Mouse (Mus musculus): Measurements from ENCODE around the gene Pecam1.
"Not testable (repeated sequence)": the region's sequence is repeated elsewhere in the genome, so short reads cannot be mapped to it uniquely, and the experiment has no call there.

Pecam1 gene

DNA sequence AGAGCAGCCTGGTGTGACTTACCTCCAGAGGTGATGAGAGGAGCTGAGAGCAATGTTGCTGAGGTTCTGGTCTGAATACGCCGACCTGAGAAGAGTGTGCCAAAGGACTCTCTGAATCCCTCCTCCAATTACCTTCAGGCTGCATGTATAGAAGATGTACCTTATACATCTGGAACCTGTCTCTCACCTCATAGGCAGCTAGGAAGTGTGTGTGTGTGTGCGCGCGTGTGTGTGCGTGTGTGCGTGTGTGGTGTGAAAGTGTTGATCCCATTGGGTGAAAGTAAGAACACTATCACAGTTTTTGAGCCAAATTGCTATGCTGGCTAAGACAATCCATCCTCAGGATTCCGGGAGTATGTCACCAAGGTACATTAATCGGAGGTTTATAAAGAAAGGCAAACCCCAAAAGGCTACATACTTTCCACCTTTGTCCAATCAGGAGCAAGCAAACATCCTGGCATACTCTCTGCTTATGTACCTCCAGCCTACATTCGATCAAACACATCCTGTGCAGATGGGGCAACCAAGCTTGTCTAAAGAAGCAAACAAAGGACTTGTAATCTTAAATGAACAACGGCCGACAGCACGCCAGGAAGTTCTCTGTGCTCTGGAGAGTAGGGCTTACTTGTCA, at the start of gene Pecam1:
TSS of gene Pecam1 (minus strand) at position 508 of the 631 bp plus-strand sequence.
- no peak for DNase-seq

DNA sequence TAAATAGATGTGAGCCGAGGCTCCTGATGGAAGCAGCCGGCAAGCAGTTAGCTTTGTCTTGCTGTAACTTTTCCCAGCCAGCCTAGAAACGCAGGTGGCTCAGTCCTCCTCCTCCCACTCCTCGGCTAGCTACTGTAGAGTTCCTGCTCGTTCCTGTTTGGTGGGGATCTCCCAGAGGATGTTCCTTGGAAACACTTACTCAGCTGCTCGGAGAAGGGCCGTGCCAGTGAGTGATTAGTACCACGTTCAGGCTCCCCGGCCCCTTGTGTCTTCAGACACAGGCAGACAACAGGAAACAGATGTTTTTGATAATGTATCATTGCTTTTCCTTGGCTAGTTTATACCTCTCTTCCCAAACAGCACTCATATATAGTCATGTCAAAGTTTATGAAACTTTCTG, 45.3 kb upstream of the Pecam1 start:
- no peak for DNase-seq

DNA sequence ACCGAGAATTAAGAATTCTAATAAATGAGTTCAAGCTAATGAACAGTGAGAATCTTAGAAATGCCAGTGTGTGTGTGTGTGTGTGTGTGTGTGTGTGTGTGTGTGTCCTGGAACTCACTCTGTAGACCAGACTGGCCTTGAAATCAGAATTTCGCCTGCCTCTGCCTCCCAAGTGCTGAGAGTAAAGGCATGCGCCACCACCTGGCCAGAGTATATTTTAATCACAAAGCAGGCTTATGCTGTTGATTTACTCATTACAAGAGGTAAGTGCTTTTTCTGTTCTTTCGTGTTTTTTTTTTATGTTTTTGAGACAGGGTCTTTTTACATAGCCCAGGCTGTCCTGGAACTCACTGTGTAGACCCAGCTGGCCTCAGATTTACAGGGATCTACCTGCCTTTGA, 43.4 kb upstream of the Pecam1 start:
- DNase-seq: no peak

DNA sequence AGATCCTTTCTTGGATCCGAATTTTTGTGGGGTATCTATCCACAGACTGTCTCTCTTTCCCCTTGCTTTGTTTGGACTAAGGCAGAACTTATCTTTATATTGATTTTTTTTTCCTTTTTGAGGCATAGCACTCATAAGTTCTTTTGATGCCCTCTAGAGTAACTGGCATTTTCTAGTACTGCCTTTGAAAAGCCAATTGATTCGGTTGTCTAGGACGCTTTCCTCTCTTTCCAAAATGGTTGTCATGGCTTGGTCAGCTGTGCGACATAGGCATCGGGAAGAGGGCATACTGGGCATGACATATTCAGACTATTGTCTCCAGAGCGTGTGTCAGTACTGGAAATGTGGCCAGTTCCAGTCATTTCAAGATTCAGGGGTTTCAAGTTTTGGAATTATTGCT, 39.2 kb upstream of the Pecam1 start:
- no peak for DNase-seq

DNA sequence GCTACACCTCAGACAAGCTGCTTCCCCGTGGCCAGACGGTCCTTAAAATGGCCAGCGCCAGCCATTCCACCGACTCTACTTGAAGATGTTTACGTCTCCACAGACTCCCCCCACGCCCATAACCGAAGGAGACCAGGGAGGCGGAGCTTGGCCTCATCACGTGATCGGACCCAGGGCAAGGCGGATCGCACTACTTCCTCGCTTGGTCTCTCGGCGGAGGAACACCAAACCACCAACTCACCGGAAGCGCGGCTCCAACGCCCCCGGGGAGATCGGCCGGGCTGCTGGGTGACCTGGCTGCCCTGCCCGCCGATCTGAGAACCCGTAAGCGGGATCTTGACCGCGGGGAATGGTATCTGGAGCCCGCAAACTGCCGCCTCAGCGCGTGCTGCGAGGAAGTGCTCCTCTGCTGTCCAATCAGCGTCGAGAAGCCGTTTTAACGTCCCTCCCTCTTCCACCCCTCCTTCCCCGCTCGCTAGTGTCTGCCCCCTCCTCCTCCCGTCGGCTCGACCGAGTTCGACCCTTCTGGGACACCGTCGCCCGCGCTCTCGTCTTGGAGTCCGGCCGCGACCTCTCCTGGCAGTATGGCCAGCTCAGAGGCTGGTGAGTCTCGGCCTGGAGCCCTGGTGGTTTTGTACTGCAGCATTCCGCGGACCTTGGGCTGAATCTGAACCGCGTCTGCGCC, 38.5 kb upstream of the Pecam1 start, which contains the start of the genes Ddx5 and Cep95:
TSS of gene Ddx5 (minus strand) at position 411 of the 685 bp plus-strand sequence.
TSS of gene Cep95 (plus strand) at position 478 of the 685 bp plus-strand sequence.
- DNase-seq: peak; percentile 98

DNA sequence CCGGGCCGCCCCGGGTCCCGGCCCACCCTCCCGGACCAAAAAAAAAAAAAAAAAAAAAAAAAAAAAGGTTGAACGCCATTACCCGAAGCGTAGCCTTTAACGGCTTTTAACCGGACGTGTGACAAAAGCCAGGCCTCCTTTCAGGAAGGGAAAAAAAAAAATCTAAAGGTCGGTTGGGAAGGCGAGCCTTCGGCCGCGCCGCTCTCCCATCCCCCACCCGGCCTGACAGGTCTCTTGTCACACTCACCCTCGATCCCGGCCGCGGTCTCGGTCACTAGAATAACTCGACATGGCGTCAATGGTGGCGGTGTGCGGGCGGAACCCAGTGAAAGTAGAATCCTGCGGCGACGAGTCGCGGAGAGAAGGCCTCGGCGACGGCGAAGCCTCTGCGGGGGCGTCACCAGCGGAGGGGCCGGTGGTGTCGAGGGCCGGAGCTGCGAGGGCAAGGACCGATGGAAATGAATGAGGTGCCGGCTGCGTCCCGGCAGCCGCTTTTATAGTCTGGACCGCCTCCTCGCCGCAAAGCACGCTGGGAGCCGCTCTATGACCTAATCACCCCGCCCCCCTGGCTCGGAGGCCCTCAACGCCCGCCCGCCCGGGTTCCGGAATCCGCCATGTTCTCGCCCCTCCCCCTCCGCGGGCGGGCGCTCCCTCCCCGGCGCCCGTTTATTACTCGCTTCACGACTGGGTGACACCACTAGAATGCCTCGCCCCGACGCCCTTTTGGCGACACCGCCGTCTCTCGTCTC, 37.8 kb upstream of the Pecam1 start:
- DNase-seq: peak; percentile 97

DNA sequence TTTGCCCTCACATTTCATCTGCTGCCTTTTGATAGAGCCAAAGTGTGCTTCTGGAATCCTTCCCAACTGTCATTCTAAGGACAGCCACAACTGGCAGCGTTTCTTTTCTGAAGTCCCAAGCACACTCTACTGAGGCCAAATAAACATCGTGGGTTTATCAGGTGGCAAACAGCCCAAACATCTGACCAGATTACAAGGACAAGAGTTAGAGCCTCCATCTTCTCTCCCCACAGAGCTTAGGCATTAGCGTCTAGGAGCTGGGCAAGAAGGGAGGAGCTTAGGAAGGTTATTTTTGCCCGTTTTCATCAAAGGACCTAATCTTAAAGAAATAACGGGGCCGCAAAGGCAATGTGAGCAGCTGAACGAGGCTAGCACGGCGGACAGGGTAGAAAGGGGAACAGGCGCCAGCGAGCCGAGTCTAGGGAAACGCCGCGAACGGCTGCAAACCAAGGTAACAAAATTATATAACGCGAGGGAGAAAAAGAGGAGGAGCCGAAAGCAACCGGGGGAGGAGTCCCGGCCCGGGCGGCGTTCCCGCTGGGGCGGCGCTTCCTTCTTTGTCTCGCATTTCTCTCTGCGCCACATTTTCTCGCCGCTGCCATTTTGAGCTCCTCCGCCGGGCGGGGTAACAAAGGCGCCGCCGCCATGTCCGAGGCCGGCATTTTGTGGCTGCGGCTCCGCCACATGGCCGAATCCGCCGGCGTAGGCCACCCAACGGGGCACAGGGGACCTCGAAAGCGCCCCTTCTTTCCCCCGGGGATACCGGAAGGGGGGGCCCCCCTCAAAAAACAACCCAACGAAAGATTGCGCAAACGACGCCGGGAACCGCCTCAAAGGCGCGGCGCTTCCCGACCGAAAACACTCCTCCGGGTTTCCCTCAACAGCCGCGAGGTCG, 37.0 kb upstream of the Pecam1 start:
- peak; percentile 90 to 93 for DNase-seq

DNA sequence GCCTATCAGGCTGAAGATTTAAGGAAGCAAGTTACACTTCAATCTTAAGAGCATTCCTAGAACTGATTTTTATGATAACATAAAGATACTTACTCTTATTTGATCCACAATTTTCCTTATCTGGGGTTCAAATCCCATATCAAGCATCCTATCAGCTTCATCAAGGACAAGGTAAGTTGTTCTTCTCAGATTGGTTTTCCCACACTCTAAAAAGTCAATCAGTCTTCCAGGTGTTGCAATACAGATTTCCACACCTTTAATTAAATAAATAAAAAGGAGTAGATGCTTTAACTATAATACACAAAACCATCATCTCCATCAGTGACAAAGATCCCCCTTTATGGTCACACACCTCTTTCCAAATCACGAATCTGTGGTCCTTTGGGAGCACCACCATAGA, 34.6 kb upstream of the Pecam1 start:
- DNase-seq: no peak

DNA sequence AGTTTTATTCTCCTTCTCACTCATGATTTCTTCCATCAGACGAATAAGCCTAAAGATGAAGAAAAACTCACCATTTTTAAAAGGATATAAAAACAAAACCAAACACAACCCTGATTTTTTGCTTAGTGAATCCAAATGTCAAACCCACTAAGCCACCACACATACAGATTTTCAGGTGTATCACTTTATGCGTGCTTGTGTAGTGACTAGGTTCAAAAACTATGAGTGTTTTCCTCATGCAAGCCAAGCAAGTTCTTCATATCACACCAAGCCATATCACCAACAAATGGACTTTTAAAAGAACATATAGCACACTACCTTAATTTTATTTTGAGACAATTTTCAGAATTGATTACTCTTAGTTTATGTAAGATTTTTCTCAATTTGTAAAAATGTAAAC, 34.0 kb upstream of the Pecam1 start:
- DNase-seq: no peak

DNA sequence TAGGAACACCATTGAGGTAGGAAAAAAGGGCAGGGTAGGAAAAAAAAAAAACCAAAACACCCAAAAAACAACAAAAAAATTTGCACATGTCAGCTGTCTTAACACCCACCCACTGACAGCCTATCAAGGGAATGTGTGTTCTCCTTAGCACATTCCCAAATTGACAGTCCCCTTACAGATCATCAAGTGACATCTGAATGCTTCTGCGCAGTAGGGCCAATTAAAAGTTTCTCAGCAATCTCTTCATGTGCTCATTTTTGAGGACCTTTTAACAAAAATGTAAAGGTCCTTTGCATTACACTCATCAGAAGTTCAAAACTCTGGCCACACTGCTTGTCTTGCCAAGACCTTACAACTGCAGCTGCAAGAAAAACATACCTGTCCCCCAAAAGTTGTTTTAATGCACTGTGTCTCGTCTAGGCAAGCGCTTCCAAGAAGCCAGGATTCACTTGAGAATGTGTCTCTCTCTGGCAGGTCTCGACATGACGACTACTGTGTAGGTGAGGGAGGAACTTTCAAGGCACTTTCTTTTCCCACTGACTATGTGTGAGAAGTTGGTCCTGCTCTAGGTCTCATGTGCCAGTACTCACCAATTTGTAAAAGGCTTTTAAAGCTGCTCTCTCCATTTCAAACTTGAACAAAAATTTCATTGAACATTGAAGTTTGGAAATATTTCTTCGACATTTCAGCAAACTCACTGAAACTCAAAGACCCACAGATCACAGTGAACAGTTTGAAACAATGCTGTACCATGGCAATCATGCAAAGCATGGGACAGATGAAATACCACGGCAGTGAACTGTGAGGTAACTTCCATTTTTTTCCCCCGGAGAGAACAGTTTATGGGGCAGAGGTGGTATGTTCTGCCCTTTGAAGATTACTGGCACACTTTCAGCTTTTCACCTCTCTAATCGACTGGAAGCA, 32.7 kb upstream of the Pecam1 start:
- no peak for DNase-seq

DNA sequence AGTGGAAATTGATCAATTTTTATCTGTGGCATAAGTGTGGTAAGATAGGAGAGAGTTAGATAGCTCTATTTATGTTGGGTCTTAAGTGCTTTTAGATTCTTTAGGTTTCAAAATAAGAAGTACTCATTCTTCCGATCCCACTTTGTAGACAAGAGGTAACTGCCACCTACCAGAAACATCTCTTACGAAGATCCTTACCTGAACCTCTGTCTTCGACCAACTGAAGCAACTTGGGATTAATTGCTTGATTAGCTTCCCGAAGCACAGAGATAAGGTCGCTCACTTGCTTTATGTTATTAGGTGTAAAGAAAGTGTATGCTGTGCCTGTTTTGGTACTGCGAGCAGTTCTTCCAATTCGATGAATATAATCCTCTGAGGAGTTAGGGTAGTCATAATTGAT, 31.8 kb upstream of the Pecam1 start:
- DNase-seq: not testable (repeated sequence)

DNA sequence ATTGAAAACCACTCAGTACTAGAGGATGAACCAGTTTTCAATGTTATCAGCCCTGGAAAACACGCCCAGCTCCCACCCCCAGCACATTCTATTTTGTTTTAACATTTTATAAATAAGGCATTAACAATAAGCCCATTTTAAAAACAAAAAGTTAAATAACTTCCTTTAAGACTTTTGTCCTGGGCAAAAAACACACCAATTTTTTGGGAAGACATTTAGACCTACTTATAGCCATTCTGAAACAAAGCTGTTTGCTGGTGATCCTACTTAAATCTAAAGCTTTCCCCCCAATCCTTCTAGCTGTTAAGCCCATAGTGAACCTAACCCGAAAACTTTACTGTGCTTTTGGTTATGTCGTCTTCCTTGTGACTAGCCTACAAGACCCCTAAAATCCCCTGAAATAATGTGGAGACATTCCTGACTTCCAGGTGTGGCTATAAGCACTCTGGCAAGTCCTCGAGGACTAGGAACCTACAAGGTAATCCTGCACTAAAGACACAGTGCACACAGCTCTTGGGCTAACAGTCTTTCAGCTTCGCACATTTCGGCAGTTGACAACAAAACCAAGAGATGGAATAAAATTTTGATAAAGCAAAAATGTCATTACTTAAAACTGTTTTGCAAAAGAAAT, 30.3 kb upstream of the Pecam1 start:
- DNase-seq: no peak

DNA sequence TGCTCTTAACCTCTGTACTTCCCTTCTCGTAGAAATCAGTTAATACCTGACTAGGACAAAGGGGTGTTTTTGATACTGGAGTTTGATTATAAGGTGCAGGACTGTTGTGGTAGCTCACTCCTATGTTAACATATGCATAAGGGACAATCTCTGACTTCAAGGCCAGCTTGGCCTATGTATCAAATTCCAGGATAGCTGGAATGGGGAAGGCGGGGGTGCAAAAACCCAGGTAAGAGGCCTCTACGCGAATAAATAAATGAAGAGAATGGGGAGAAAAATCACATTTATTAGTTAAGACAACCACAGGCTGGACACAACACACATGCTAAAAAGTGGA, 29.6 kb upstream of the Pecam1 start:
- no peak for DNase-seq

DNA sequence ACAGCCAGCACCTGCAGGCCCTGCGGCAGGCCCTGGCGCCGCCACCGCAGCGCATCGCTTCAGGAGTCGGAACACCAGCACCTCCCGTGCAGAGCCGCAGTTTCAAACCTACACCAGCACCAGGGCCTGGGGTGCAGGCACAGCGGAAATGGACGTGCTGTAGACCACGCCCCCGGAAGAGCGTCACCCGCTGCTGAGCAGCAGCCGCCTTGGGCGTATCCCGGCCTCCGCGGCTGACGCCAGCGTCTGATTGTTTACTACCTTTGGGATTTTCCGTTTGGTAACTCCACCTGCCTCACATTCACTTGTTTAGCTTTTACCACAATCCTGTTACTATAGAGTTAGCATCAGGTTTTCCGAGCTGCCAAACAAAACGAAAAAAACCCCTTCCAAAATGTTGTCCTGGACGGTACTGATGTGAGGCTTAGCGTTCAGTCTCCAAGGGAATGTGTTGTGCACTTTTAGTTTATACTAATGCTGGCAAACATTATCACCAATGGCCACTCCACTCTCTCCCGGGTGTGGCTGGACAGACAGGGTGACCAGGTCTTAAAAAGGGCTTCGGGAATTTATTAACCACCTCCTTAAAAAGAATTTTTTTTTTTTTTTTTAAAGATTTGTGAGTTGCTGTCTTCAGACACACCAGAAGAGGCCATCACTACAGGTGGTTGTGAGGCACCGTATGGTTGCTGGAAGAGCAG, 29.1 kb upstream of the Pecam1 start, which contains the start of gene Polg2:
TSS of gene Polg2 (minus strand) at position 150 of the 701 bp plus-strand sequence.
- peak; percentile 91 to 94 for DNase-seq

DNA sequence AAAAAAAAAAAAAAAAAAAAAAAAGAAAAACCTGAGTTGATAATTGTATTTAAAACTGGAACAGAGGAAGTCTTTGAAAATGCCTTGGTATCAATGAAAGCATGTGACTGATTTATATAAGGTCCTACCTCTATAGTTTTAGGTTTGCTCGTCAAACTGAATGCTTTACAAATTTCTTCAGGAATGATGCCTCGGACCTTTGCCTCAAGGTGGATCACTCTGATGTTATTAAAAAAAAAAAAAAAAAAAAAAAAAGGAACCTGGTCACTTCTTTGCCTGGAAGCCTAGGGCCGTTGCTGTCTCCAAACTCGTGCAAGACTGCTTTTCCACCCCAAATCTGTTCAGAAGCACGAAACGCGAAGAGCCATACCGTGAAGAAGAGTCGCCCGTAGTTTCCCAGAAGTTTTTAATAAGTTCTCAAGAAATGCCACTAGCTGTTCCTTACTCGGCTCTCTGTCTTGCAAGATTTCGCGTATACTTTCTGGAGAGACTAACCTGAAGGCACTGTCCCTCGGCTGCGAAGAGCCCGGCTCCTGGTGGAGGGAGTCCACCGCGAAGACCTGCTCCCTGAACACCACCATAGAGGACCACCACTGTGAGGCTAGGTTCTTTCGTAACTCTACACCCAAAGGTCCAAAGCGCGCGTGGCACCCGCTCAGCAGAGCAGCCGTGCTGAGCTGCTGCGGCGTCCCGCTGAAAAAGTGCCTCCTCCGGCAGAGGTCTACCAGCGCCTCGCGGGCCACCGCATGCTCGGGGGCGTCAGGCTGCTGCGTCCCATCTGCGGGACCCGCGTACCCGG, 28.4 kb upstream of the Pecam1 start:
- no peak for DNase-seq

DNA sequence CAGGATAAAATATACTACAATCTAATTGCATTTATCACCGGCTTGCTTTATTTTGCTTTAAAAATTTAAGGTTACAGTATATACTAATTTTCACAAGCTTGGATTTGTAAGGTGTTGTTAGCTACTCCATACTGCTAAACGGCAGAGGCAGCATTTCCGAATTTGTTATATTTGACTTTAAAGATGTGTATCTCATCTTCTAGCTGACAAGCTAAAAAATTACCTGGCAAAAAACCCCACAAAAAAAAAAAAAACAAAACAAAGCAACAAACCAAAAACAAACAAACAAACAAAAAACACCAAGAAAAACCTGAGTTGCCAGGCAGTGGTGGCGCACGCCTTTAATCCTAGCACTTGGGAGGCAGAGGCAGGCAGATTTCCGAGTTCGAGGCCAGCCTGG, 27.7 kb upstream of the Pecam1 start:
- no peak for DNase-seq

DNA sequence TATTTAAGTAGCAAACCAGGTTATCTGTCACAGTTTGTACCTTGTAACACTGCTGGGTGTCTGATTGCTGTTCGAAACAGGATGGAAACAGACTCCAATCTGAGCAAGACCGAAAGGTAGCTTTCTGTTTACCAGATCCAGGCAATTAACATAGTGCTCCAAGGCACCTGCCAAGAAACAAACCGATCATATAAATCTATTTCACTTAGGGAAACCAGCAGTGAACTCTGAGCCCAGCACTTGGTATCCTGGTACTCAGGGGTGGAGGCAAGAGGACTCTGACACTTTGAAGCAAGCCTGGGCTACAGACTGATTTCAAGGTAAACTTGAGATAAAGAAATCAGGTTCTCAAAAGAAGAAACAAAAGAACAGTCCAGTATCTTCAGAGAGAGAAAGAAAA, 27.0 kb upstream of the Pecam1 start:
- DNase-seq: no peak

DNA sequence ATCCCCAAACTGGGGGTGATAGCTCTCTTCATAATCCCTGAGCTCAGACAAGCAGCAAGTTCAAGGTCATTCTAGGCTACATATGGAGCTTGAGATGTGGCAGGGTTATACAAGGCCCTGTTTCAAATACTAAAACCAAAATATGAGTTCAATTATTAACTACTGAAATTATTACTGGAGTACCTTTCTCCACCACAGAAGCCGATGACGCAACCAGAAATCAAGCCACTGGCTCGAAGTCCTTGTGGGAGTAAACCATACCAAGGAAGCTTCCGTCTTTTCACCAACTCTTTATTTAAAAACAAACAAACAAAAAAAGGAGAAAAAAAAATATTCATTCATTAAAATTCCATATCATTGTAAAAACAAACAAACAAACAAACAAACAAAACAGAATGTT, 26.5 kb upstream of the Pecam1 start:
- DNase-seq: peak in 1 of 2 experiments; percentile 62

DNA sequence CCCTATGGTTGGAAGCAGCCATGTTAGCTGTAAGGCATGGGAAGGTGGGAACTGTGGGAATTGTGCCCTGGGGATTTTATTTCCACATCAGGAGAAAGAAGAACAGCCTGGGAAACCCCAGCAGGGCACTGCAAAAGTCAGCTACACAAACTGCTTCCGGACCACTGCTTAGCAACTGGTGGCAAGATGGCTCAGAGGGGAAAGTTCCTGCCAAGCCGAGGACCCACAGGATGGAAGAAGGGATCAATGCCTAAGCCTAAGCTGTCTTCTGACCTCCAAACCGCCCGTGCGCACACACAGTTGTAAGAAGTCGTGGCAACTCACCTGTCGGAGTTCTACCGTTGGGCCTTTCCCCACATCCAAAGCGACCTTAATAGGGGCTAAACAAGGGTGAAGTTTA, 22.6 kb upstream of the Pecam1 start:
- DNase-seq: no peak

Measured in lung, adult 18-20 months (tissue).